Mouse (Mus musculus): ENCODE data around the gene Slc17a7. TPM values are rescaled to one million over a fixed set of nuclear protein-coding genes. Genes with fewer than 3 reads are reported as not detected.
A peak's percentile ranks its signal among the peaks of the same experiment; 100 is the strongest.
"Not testable (repeated sequence)": the region's sequence is repeated elsewhere in the genome, so short reads cannot be mapped to it uniquely, and the experiment has no call there.

The Slc17a7 gene
- 0.71 and 1.2 TPM in 2 replicates for polyA plus RNA-seq (2016; fragmentation: Nextera tagmentation; extraction: Ambion mirVana)

DNA sequence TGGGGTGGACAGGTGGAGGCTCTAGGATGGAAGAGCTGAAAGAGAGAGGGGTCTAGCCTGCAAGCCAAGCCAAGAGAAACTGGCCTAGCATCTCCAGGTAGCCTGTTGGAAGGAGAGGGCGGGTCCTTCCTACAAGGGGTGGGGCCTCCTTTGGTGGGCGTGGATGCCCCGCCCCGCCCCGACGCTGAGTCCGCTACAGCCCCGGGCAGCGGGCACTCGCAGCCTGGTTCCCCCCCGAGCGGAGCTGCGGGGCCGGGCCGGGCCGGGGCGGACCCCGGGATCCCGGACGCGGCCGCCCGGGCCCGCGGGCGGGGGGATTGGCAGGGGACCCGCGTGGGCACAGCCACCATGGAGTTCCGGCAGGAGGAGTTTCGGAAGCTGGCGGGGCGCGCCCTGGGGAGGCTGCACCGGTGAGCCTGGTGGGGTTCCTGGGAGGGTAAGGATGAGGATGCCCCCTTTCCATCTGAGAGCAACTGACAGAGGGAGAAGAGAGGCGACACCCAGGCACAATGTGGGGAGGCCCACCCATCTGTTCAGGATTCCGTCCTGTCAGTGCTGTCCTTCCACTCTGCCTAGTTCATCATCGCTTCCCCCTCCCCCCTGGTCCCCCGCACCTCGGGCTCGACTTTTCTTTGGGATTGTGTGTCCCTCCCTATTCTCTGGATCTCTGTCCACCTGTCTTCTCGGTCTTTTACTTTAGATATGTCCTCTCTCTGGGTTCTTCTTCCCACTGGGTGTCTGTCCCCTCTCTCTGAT, at the start of gene Slc17a7:
TSS of gene Slc17a7 (plus strand) at position 215 of the 756 bp plus-strand sequence.
- H3K4me3 ChIP-seq: peak within 1 kb of the TSS; percentile 52
- peaks cover 3% of the 10 kb centered on the region for H3K9me3 ChIP-seq
- H3K27ac ChIP-seq: peak within 1 kb of the TSS; percentile 53; the same call in 1 of the 2 replicates
- peaks cover 67% of the 10 kb centered on the region for H3K27me3 ChIP-seq (ENCODE audit: insufficient read depth, poor library complexity, severe bottlenecking)
- no peak for DNase-seq (ENCODE audit: low spot score)
- H3K4me1 ChIP-seq (replicated peaks): peaks cover 44% of the 10 kb centered on the region
- peaks cover 23% of the 10 kb centered on the region for H3K36me3 ChIP-seq
- 1% methylated on average over 41 of the region's 41 CpGs for WGBS

DNA sequence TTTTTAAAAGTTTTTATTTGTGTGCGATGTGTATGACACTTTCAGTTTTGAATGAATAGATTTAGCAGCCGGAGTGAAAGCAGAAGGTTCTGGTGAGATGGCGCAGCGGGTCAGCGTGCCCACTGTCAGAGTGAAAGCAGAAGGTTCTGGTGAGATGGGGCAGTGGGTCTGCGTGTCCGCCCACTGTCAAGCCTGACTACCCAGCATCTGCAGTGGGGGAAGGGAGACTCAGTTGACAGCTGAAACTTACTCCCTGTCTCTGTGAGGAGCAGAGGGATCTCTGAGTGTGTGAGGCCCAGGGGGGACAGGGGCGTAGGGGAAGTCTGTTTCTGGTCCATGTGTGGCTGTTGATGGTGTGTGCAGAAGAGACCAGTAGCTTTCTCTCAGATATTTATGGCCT, 46.2 kb upstream of the Slc17a7 start:
- Histone ChIP-seq H3K36me3 (peaks cover 51% of the 10 kb centered on the region), H3K27ac (no peak overlapping the region), H3K4me1 (replicated peaks) (peaks cover 24% of the 10 kb centered on the region), H3K4me3 (no peak overlapping the region), H3K27me3 (ENCODE audit: insufficient read depth, poor library complexity, severe bottlenecking) (no peaks in the 10 kb centered on the region), H3K9me3 (no peaks in the 10 kb centered on the region)
- DNase-seq (ENCODE audit: low spot score): no peak
- WGBS: 75% methylated on average over 8 of the region's 8 CpGs

- Histone ChIP-seq H3K36me3 (peaks cover 59% of the 10 kb centered on the region), H3K9me3 (no peaks in the 10 kb centered on the region)
Observed at GRCm38 (mm10) chr7:45118336-45118735, 45.4 kb upstream of the Slc17a7 start.

GRCm38 (mm10) chr7:45119780-45120709, 43.7 kb upstream of the Slc17a7 start:
- Histone ChIP-seq H3K27ac (no peak overlapping the region), H3K27me3 (ENCODE audit: insufficient read depth, poor library complexity, severe bottlenecking) (no peaks in the 10 kb centered on the region), H3K9me3 (no peaks in the 10 kb centered on the region), H3K4me3 (no peak overlapping the region), H3K36me3 (peaks cover 61% of the 10 kb centered on the region), H3K4me1 (replicated peaks) (peaks cover 39% of the 10 kb centered on the region)
- no peak for DNase-seq (ENCODE audit: low spot score)
- WGBS: 84% methylated on average over 5 of the region's 5 CpGs

More at GRCm38 (mm10) chr7:45118336-45118735, 45.4 kb upstream of the Slc17a7 start:
- peaks cover 32% of the 10 kb centered on the region for H3K4me1 ChIP-seq (replicated peaks)
- WGBS: 90% methylated on average over 6 of the region's 6 CpGs
- no peak for DNase-seq (ENCODE audit: low spot score)
- no peak overlapping the region for H3K4me3 ChIP-seq
- no peaks in the 10 kb centered on the region for H3K27me3 ChIP-seq (ENCODE audit: insufficient read depth, poor library complexity, severe bottlenecking)
- no peak overlapping the region for H3K27ac ChIP-seq

DNA sequence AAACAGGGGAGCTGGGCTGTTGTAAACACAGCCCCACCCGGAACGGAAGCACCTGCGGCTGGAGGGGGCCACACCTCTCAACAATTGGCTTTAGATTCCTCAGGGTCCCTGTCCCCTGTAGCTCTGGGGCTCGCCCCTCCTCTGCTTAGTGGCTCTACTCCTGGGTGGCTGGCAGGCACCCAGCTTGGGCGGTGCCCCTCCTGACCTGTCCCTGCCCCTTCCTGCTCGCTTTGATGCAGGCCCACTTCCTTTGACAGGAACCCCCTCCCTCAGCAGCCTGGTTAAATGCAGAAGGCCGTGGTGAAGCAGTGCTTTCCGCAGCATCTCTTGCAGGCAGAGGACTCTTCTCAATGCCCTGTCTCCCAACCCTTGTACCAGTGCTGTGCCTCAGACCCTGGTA, 42.3 kb upstream of the Slc17a7 start:
- Histone ChIP-seq H3K4me3 (peak overlapping the region; percentile 16; the same call in 1 of the 2 replicates), H3K4me1 (replicated peaks) (peaks cover 50% of the 10 kb centered on the region), H3K27me3 (ENCODE audit: insufficient read depth, poor library complexity, severe bottlenecking) (no peaks in the 10 kb centered on the region), H3K9me3 (no peaks in the 10 kb centered on the region), H3K27ac (peak overlapping the region; percentile 37; the same call in 1 of the 2 replicates), H3K36me3 (peaks cover 75% of the 10 kb centered on the region)
- WGBS: 85% methylated on average over 8 of the region's 8 CpGs
- no peak for DNase-seq (ENCODE audit: low spot score)

DNA sequence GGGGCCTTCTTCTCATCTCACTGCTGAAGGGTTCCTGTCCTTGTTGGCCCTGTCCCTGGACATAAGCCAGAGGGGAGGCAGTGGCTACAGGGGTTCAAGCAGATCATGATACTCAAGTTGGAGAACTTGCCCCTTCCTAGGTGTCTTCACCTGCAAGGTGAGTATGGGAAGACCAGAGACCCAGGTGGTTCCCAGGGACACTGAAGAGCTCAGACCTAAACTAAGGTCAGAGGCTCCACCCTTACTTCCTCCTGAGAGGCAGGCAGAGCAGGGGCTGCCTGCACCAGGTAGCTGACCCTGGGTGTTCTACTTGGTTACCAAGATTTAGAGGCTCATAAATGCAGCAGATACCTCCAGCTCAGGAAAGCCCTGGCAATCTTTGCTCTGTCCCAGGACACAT, 41.8 kb upstream of the Slc17a7 start:
- H3K4me3 ChIP-seq: 0 out of 2 replicates have a peak overlapping the region, but pooled peaks have one; percentile 16
- peaks cover 56% of the 10 kb centered on the region for H3K4me1 ChIP-seq (replicated peaks)
- peak overlapping the region; percentile 18; the same call in 1 of the 2 replicates for H3K27ac ChIP-seq
- H3K36me3 ChIP-seq: peaks cover 80% of the 10 kb centered on the region
- H3K9me3 ChIP-seq: no peaks in the 10 kb centered on the region
- no peaks in the 10 kb centered on the region for H3K27me3 ChIP-seq (ENCODE audit: insufficient read depth, poor library complexity, severe bottlenecking)
- DNase-seq (ENCODE audit: low spot score): no peak

GRCm38 (mm10) chr7:45122561-45123185, 41.1 kb upstream of the Slc17a7 start:
- Histone ChIP-seq H3K4me3 (peak overlapping the region; percentile 90), H3K4me1 (replicated peaks) (peaks cover 60% of the 10 kb centered on the region), H3K27me3 (ENCODE audit: insufficient read depth, poor library complexity, severe bottlenecking) (no peaks in the 10 kb centered on the region), H3K36me3 (peaks cover 86% of the 10 kb centered on the region), H3K9me3 (no peaks in the 10 kb centered on the region), H3K27ac (peak overlapping the region; percentile 99)
- DNase-seq (ENCODE audit: low spot score): no peak
- WGBS: 88% methylated on average over 15 of the region's 15 CpGs

DNA sequence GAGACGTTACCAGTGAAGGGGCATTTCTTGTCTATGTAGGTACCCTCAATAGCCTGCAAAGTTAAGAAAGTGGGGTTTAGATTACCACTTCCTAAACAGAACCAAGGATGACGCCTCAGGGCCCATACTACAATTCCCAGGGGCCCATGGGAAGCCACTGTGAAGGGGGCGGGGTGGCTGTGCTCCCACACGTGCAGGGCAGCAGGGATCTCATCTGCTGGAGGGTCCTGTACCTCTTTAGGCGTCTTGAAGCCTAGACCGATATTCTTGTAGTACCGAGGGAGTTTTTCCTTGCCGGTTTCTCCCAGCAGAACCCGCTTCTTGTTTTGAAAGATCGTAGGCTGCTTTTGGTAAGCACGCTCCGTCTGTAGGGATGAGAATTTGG, 40.6 kb upstream of the Slc17a7 start:
- DNase-seq (ENCODE audit: low spot score): no peak
- peak overlapping the region; percentile 90 for H3K4me3 ChIP-seq
- H3K4me1 ChIP-seq (replicated peaks): peaks cover 55% of the 10 kb centered on the region
- no peaks in the 10 kb centered on the region for H3K27me3 ChIP-seq (ENCODE audit: insufficient read depth, poor library complexity, severe bottlenecking)
- no peaks in the 10 kb centered on the region for H3K9me3 ChIP-seq
- peak overlapping the region; percentile 99 for H3K27ac ChIP-seq
- 26% methylated on average over 12 of the region's 12 CpGs for WGBS
- H3K36me3 ChIP-seq: peaks cover 84% of the 10 kb centered on the region

DNA sequence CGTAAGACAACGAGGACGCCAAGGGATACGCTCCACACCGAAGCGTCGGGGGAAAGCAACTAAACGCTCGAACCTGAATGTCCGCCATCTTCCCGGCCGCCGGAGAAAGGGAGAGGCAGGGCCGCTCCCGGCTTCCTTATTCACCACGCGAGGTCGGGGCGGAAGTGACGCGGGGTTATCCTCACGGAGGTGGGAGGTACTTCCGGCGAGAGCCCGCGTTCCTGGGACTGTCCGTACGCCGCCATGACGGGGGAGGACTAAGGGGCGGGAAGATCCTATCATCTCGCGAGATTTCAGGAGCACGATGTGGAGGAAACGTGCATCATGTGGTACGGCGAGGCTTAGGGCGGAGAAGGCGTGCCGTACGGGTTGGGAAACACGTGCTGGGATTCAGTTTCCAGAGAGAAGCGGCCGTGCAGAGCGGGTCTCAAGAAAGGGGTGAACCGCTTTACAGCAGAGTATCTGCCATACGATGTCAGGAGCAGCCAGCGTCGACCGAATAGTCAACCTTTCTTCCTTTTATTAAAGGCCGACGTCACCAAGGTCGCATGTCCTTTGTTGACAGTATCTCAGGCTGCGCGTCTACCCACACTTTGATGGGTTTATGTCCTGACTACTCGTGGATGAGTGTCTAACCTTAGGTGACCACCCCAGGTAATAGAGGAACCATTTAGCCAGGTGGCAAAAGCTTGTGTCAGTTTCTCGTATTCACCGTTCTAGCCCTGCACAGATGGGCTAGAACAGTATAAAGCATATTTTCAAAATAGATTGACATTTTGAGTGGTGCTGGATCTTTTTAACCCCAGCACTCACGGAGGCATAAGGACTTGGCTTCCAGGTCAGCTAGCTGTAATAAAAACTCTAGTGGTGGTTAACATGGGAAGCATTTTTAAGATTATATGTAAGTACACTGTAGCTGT, 39.3 kb upstream of the Slc17a7 start, which contains the start of gene Rps11:
TSS of gene Rps11 (minus strand) at position 216 of the 920 bp plus-strand sequence.
- Histone ChIP-seq H3K27me3 (ENCODE audit: insufficient read depth, poor library complexity, severe bottlenecking) (no peaks in the 10 kb centered on the region), H3K9me3 (no peaks in the 10 kb centered on the region), H3K27ac (peak within 1 kb of the TSS; percentile 99), H3K4me1 (replicated peaks) (peaks cover 61% of the 10 kb centered on the region), H3K36me3 (peaks cover 71% of the 10 kb centered on the region), H3K4me3 (peak within 1 kb of the TSS; percentile 90)
- WGBS: under 1% methylated on average over 59 of the region's 59 CpGs
- DNase-seq (ENCODE audit: low spot score): peak; percentile 99

GRCm38 (mm10) chr7:45125144-45125600, 38.6 kb upstream of the Slc17a7 start:
- 22% methylated on average over 7 of the region's 7 CpGs for WGBS
- Histone ChIP-seq H3K4me1 (replicated peaks) (peaks cover 68% of the 10 kb centered on the region), H3K36me3 (peaks cover 64% of the 10 kb centered on the region), H3K27me3 (ENCODE audit: insufficient read depth, poor library complexity, severe bottlenecking) (no peaks in the 10 kb centered on the region), H3K4me3 (peak overlapping the region; percentile 90), H3K9me3 (no peaks in the 10 kb centered on the region), H3K27ac (peak overlapping the region; percentile 99)
- peak; percentile 52 for DNase-seq (ENCODE audit: low spot score)

DNA sequence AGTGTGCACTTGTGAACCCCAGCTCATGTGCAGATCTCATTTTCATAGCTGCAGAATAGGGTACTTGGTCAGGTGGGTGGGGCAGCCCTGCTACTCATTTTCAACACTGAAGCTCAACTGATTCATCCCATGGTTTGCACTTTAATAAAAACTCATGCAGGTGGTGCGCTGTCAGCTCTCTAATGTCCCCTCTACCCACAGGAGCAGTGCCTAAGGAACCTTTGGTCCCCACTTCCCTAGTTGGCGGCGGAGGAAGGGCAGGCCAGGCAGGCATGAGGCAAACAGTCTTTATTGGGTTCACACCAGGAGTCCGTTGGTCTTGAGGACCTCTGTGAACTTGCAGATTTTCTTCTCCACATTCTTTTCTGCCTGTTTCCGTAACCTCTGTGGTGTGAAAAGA, 38.1 kb upstream of the Slc17a7 start:
- DNase-seq (ENCODE audit: low spot score): peak; percentile 35
- not testable (repeated sequence) for H3K27me3 ChIP-seq (ENCODE audit: insufficient read depth, poor library complexity, severe bottlenecking); H3K9me3 ChIP-seq
- peaks cover 71% of the 10 kb centered on the region for H3K4me1 ChIP-seq (replicated peaks)
- H3K36me3 ChIP-seq: peaks cover 59% of the 10 kb centered on the region
- peak overlapping the region; percentile 90 for H3K4me3 ChIP-seq
- H3K27ac ChIP-seq: peak overlapping the region; percentile 99
- 67% methylated on average over 5 of the region's 5 CpGs for WGBS
